Mouse (Mus musculus) activated CD4-positive, CD25-positive, alpha-beta regulatory T cell, adult 9 weeks (primary cell): ENCODE results near the gene Arpc5l. TPM values are rescaled to one million over a fixed set of nuclear protein-coding genes. Genes with fewer than 3 reads are reported as not detected.

Source experiments
- polyA plus RNA-seq: library from polyadenylated mRNA; unstranded; fragments of 100-300 nt; shearing (Covaris generic); gene quantifications from one replicate; pipeline ENCODE4 v1.2.1, GENCODE M21; 2017

The Arpc5l gene
- 222 TPM for polyA plus RNA-seq

GRCm38 (mm10) chr2:39004880-39005435 is at the start of gene Arpc5l:
Gene Arpc5l (plus strand): TSS chr2:39005348.

GRCm38 (mm10) chr2:38997386-38998374 is 7.5 kb upstream of the Arpc5l start, which contains the start of gene Wdr38:
Gene Wdr38 (plus strand): TSS chr2:38997476.

GRCm38 (mm10) chr2:39005574-39006079 is 479 bp downstream of the Arpc5l start, which contains the start of gene Rpl35:
Gene Rpl35 (minus strand): TSS chr2:39005624.

Other genes with a start within 250 kb of the Arpc5l start
- 0.68 TPM for gene Nr6a1, start 77.7 kb upstream of the Arpc5l start, polyA plus RNA-seq
- not detected for gene Olfml2a, start 73.4 kb upstream of the Arpc5l start, polyA plus RNA-seq
- gene Wdr38, start 7.9 kb upstream of the Arpc5l start, polyA plus RNA-seq, result 1.0 TPM
- 479 TPM for gene Rpl35, start 276 bp downstream of the Arpc5l start, polyA plus RNA-seq
- 40.1 TPM for gene Golga1, start 60.2 kb downstream of the Arpc5l start, polyA plus RNA-seq
- gene Scai, start 185.4 kb downstream of the Arpc5l start, polyA plus RNA-seq, result 24.5 TPM
- gene Ppp6c, start 221.1 kb downstream of the Arpc5l start, polyA plus RNA-seq, result 148 TPM